Mouse (Mus musculus) thymus, adult 2 months (tissue): ENCODE measurements around the gene Jpt1.

ENCODE experiments used
- CTCF ChIP-seq: fragments of 200-500 bp; IDR thresholded peaks from 2 replicates; pipeline ENCODE4 v1.5.1; 2012; ENCODE audit warnings: mild to moderate bottlenecking, control low read depth, low read length, moderate library complexity, borderline replicate concordance; ENCODE audit not compliant: control insufficient read depth, poor library complexity, insufficient read depth; ENCODE audit errors: extremely low read depth
- POLR2A ChIP-seq: fragments of 200-500 bp; IDR thresholded peaks from 2 replicates; pipeline ENCODE4 v1.6.1; 2012; ENCODE audit warnings: mild to moderate bottlenecking, low read length, control low read depth, moderate library complexity; ENCODE audit not compliant: control insufficient read depth, poor library complexity, insufficient read depth; ENCODE audit errors: extremely low read depth

DNA sequence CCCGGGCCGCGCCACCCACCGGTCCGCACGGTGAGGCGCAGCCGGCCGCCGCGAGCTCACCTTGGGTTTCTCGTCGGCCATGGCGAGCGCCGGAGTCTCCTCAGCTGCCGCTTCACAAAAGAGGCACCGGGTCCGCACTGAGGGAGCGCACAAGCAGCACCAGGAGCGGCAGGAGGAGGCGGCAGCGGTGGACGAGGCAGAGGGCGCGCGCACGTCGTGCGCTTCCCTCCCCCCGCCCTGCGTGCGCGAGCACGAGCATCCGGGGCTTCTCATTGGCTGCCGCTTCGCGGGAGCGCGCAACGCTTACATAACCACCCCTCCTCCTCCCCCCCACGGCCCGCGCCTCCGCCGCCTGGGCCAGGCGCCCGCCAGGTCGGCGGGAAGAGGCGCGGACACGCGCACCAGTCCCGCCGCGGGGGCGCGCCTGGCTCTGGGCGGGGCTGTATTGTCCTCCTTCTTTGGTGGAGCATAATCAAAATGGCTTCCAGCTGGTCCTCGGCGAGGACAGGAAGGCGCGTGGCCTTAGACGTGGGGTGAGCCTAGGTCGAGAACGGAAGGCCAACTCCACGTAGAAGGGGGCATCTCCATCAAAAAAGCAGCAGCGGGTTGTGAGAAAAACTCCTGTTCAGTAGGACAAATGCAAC, 22.0 kb upstream of the Jpt1 start, which contains the start of gene Sumo2:
- TF ChIP-seq CTCF (peak; percentile 66; the same call in 1 of the 2 replicates), POLR2A (peak; percentile 59)
